Mouse (Mus musculus) bone marrow, adult 2 months (tissue): ENCODE data around the gene Defb3.
"Not testable (repeated sequence)": the region's sequence is repeated elsewhere in the genome, so short reads cannot be mapped to it uniquely, and the experiment has no call there.

Source experiments
- CTCF ChIP-seq: fragments of 200-500 bp; IDR thresholded peaks from 2 replicates; pipeline ENCODE4 v1.5.1; 2011; ENCODE audit warnings: low read length, control low read depth; ENCODE audit not compliant: control insufficient read depth, insufficient read depth
- POLR2A ChIP-seq: fragments of 200-500 bp; IDR thresholded peaks from 2 replicates; pipeline ENCODE4 v1.6.1; 2011; ENCODE audit warnings: low read depth, mild to moderate bottlenecking, control low read depth, low read length, borderline replicate concordance; ENCODE audit not compliant: control insufficient read depth

GRCm38 (mm10) chr8:19293060-19293459 is at the start of gene Defb3:
- TF ChIP-seq POLR2A, CTCF: not testable (repeated sequence)
